Mouse (Mus musculus) limb, embryonic 13.5 days (tissue): Measurements from ENCODE around the gene Smim26. TPM values are rescaled to one million over a fixed set of nuclear protein-coding genes. Genes with fewer than 3 reads are reported as not detected.
"Not testable (repeated sequence)": the region's sequence is repeated elsewhere in the genome, so short reads cannot be mapped to it uniquely, and the experiment has no call there.

Source experiments
- ATAC-seq: fragments of 200-750 bp; cut with Nextera tagmentation; 2 replicates; pipeline ENCODE4 v1.8.0; 2017; ENCODE audit warnings: low read depth, moderate number of reproducible peaks, moderate TSS enrichment; ENCODE audit not compliant: low FRiP score
- H3K27ac ChIP-seq: fragments of 300-500 bp; sonication (generic); 2 replicates; pipeline ENCODE4 v1.5.1; 2015; ENCODE audit warnings: inconsistent platforms, mild to moderate bottlenecking, moderate library complexity
- H3K27me3 ChIP-seq: fragments of 300-500 bp; sonication (generic); 2 replicates; pipeline ENCODE4 v1.6.1; 2015; ENCODE audit warnings: mild to moderate bottlenecking, inconsistent platforms
- H3K36me3 ChIP-seq: fragments of 300-500 bp; sonication (generic); 2 replicates; pipeline ENCODE4 v1.6.1; 2015; ENCODE audit warnings: inconsistent platforms, mild to moderate bottlenecking, moderate library complexity
- H3K4me1 ChIP-seq: fragments of 300-500 bp; sonication (generic); 2 replicates; pipeline ENCODE4 v1.6.1; 2015; ENCODE audit warnings: inconsistent platforms
- H3K4me2 ChIP-seq: fragments of 300-500 bp; sonication (generic); replicated peaks from 2 replicates; pipeline ENCODE4 v1.6.1; 2015; ENCODE audit warnings: inconsistent platforms, mild to moderate bottlenecking, moderate library complexity
- H3K4me3 ChIP-seq: fragments of 300-500 bp; sonication (generic); 2 replicates; pipeline ENCODE4 v1.5.1; 2015; ENCODE audit warnings: moderate library complexity, mild to moderate bottlenecking, inconsistent platforms
- H3K9ac ChIP-seq: fragments of 300-500 bp; sonication (generic); 2 replicates; pipeline ENCODE4 v1.6.1; 2015; ENCODE audit warnings: mild to moderate bottlenecking, inconsistent platforms
- H3K9me3 ChIP-seq: fragments of 300-500 bp; sonication (generic); 2 replicates; pipeline ENCODE4 v1.6.1; 2016; ENCODE audit warnings: inconsistent platforms
- WGBS: fragments of 180-500 bp; shearing (Covaris S2); methylation state at CpG from one replicate; pipeline ENCODE4 v1.1.7; 2015; 5-methylcytosine and 5-hydroxymethylcytosine counted together
- polyA plus RNA-seq: library from polyadenylated mRNA; unstranded; fragments of >200 nt; fragmentation: Nextera tagmentation; extraction: Ambion mirVana; gene quantifications from 2 replicates; pipeline ENCODE4 v1.2.1, GENCODE M21; 2015

Smim26 gene
- 38.8 and 43.5 TPM in 2 replicates for polyA plus RNA-seq

DNA sequence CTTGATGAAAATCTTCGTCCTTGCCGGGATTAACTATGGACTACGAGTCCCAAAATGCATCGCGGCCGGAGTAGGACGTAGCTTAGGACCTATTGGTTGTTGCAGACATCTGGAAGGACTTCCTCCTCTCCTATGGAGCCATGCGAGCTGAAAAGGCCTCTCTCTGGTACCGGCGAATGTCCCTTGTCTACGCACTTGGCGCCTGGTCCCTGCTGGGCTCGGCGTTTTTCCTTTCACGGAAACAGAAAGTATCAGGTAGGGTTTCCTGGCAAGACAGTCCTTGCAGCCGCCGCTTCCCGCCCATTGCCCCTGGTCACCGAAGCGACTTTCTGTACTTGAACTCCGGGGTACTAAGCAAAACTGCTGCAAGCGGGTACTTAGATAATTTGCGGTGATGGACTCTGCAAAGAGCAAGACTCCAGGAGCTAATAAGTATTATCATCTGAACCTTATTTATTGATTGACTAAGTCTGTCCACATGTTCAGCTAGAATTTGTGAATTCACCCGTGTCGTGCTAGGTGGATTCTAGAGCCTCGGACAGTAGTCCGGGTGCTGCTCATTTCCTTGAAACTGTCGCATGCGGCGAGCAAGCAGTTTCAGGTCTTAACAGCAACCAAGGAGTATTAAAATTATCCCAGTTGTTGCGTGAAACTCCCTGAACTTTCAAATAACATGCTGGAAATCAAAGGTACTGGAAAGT lies at the start of gene Smim26:
Smim26 (plus strand) TSS at position 104 of the 701 bp plus-strand sequence.
- Histone ChIP-seq H3K4me3 (peak within 1 kb of the TSS; percentile 52), H3K27ac (no peak within 1 kb of the TSS), H3K4me1 (peaks cover 2% of the 10 kb centered on the region; the same call in 1 of the 2 replicates), H3K27me3 (no peaks in the 10 kb centered on the region), H3K9me3 (no peaks in the 10 kb centered on the region), H3K4me2 (peak within 1 kb of the TSS; percentile 76), H3K9ac (peak within 1 kb of the TSS; percentile 78), H3K36me3 (peaks cover 26% of the 10 kb centered on the region)
- 3% methylated on average over 31 of the region's 31 CpGs for WGBS
- ATAC-seq: peak; percentile 95

DNA sequence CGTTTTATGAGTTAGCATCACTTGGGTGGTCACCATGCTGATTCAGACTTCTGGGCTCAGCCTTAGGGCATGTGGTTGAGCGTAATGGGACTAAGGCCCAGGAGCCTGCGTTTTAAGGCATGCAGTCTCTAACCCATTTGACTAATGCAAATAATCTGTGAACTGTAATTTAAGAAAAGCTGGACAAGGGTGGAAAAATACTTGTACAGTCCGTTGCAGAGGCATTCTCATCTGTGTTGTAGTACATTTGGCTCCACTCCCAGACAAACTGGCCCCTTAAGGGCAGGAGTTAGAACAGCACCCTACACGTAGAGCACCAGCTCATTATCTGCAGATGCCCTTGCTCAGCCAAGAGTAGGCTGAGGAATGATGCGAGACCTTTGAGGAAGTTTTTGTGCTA lies 49.2 kb upstream of the Smim26 start:
- H3K4me2 ChIP-seq: no peak overlapping the region
- 78% methylated on average over 6 of the region's 6 CpGs for WGBS
- H3K27ac ChIP-seq: no peak overlapping the region
- H3K9me3 ChIP-seq: no peaks in the 10 kb centered on the region
- no peak for ATAC-seq
- no peak overlapping the region for H3K9ac ChIP-seq
- H3K36me3 ChIP-seq: peaks cover 67% of the 10 kb centered on the region
- no peaks in the 10 kb centered on the region for H3K27me3 ChIP-seq
- no peak overlapping the region for H3K4me3 ChIP-seq
- H3K4me1 ChIP-seq: 0 out of 2 replicates have a peak, but pooled peaks cover 3% of the 10 kb centered on the region

DNA sequence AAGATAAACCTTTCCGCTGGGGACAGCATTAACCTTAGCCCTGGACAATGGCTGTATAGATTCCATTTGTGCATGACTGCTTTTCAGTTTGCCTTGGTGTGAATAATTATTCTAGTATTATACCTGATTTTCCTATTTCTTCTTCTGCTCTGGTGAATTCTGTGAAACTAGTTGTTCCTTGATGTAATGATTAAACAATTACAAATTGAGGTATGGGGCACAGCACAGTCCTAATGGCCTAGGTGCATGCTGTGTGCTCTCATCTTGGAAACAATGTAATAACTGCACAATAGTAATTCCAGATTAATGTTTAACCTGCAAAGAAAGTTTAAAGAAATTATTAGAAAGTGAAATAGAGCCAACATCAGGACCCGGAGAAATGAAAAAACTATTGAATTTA lies 48.8 kb upstream of the Smim26 start:
- no peak overlapping the region for H3K4me2 ChIP-seq
- H3K4me3 ChIP-seq: no peak overlapping the region
- H3K27ac ChIP-seq: no peak overlapping the region
- H3K36me3 ChIP-seq: peaks cover 63% of the 10 kb centered on the region
- no peaks in the 10 kb centered on the region for H3K9me3 ChIP-seq
- no peak for ATAC-seq
- WGBS: 95% methylated on average over 2 of the region's 2 CpGs
- peaks cover 7% of the 10 kb centered on the region; the same call in 1 of the 2 replicates for H3K4me1 ChIP-seq
- H3K27me3 ChIP-seq: no peaks in the 10 kb centered on the region
- H3K9ac ChIP-seq: no peak overlapping the region

DNA sequence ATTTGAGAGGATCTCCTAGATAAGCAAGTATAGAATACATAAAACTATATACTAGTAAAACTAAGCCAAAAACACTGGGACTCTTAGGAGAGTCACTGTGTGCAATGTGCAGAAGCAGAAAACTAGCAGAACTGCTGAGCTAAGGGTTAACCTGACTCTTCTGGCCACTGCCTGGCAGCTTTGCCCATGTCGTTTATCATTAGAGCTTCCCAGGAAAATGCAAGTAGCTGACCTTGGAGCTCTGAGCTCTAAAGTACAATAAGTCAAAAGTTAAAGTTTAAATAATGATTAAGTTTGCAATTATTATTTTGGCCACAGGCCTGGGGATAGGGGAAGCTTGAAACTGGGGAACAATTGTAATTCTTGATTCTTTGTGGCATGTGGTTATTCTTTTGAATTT lies 48.4 kb upstream of the Smim26 start:
- ATAC-seq: no peak
- H3K36me3 ChIP-seq: peaks cover 58% of the 10 kb centered on the region
- WGBS: 62% methylated on average over 1 of the region's 1 CpGs

DNA sequence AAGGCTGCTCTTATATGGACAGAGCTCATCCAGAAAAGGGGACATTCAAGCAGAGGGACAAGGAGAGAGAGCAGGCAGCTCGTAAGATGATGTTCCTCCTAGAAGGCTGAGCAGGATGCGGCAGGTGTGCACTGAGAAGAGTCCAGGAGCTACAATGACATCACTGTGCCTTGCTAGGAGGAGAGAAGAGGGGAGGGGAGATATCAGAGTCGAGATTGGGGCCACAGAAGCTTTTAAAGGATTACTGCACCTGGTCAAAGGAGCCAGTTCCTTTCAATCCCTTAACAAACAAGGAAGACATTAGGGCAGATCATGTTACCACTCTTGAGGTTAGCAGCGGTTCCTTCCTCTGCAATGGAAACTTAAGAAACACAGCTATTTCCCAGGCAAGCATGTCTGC lies 46.3 kb upstream of the Smim26 start:
- Histone ChIP-seq H3K4me2 (no peak overlapping the region), H3K27ac (no peak overlapping the region), H3K4me3 (no peak overlapping the region), H3K9ac (no peak overlapping the region), H3K9me3 (no peaks in the 10 kb centered on the region), H3K4me1 (peaks cover 7% of the 10 kb centered on the region; the same call in 1 of the 2 replicates), H3K27me3 (no peaks in the 10 kb centered on the region), H3K36me3 (peaks cover 45% of the 10 kb centered on the region)
- no peak for ATAC-seq
- 73% methylated on average over 4 of the region's 4 CpGs for WGBS

More for the DNA sequence above, 48.4 kb upstream of the Smim26 start:
- Histone ChIP-seq H3K9me3 (no peaks in the 10 kb centered on the region), H3K27ac (no peak overlapping the region), H3K9ac (no peak overlapping the region), H3K4me3 (no peak overlapping the region), H3K27me3 (no peaks in the 10 kb centered on the region), H3K4me2 (no peak overlapping the region), H3K4me1 (peaks cover 7% of the 10 kb centered on the region; the same call in 1 of the 2 replicates)

DNA sequence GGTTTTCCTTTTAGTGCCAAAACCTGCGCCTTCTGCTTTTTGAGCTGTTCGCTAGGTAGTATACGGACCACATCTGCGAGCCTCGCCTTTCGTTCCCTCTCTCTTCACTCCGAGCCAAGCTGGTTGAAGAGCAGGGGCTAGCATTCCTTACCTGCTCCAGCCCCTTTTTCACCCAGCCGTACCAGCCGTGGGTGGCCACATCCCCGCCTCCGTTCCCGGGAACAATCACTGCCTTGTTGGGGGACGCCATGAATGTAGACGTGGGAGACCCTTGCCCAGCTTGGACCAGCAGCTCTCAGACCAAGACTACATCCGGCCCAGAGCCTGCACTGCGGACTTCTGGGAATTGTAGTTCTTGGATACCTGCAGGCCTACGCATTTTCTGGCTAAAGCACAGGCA lies 43.3 kb upstream of the Smim26 start, which contains the start of gene Rbbp9:
Rbbp9 (minus strand) TSS at position 341 of the 400 bp plus-strand sequence.
- no peaks in the 10 kb centered on the region for H3K27me3 ChIP-seq
- ATAC-seq: peak; percentile 96
- peaks cover 19% of the 10 kb centered on the region for H3K36me3 ChIP-seq
- H3K27ac ChIP-seq: peak within 1 kb of the TSS; percentile 89
- WGBS: under 1% methylated on average over 17 of the region's 17 CpGs
- H3K9ac ChIP-seq: peak within 1 kb of the TSS; percentile 78
- H3K9me3 ChIP-seq: no peaks in the 10 kb centered on the region
- H3K4me1 ChIP-seq: peaks cover 7% of the 10 kb centered on the region; the same call in 1 of the 2 replicates
- peak within 1 kb of the TSS; percentile 64 for H3K4me3 ChIP-seq
- H3K4me2 ChIP-seq: peak within 1 kb of the TSS; percentile 65

DNA sequence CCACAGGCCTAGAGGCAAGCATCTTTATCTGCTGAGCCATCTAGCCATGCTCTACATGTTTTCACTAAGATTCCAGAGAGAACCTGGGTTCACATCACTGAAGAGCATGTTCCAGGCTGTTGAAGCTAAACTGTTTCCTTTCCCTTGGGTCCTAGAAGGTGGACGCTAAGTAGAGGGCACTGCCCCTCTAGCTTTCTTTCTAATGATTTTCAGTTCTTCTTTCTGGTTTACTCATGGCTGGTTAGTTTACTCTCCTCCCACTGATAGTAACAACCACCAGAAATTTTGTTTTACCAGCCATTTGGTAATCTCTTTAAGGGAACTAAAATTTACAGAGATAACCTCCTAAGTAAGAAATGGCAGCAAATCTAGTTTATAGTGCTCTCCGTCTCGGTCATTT lies 39.9 kb upstream of the Smim26 start:
- H3K9ac ChIP-seq: no peak overlapping the region

DNA sequence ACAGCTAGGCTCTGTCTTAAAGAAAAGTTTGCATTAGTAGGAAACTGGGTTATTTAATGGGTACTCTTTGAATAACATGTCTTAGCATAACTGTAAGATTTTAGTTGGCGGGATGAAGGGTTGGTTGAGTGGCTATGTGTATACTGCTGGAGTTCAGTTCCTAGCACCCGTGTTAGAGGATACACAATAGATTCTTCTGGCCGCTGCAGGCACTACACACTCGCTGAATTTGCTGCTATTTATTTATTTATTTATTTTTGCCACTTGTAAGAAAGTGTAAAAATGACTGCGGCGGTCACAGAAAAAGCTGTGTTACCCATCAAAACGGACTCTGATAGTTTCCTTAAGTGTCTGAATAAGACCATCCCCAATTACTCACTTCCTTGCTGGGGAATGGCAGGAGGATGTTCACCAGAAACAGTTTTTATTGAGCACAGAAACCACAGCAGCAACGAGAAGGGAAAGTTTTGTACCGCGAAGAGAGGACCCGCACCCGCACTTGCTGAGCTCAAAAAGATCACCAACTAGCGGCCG lies 38.5 kb upstream of the Smim26 start:
- Histone ChIP-seq H3K36me3 (peaks cover 14% of the 10 kb centered on the region), H3K27ac (peak overlapping the region; percentile 96), H3K9ac (peak overlapping the region; percentile 86), H3K4me2 (peak overlapping the region; percentile 68), H3K4me1 (peaks cover 14% of the 10 kb centered on the region), H3K27me3 (no peaks in the 10 kb centered on the region), H3K9me3 (no peaks in the 10 kb centered on the region), H3K4me3 (peak overlapping the region; percentile 65)
- 3% methylated on average over 14 of the region's 14 CpGs for WGBS
- ATAC-seq: no peak

More for the DNA sequence above, 39.9 kb upstream of the Smim26 start:
- WGBS: 91% methylated on average over 3 of the region's 3 CpGs
- no peak for ATAC-seq
- Histone ChIP-seq H3K9me3 (no peaks in the 10 kb centered on the region), H3K27ac (no peak overlapping the region), H3K4me3 (no peak overlapping the region), H3K4me1 (peaks cover 21% of the 10 kb centered on the region), H3K27me3 (no peaks in the 10 kb centered on the region), H3K36me3 (no peaks in the 10 kb centered on the region), H3K4me2 (no peak overlapping the region)

DNA sequence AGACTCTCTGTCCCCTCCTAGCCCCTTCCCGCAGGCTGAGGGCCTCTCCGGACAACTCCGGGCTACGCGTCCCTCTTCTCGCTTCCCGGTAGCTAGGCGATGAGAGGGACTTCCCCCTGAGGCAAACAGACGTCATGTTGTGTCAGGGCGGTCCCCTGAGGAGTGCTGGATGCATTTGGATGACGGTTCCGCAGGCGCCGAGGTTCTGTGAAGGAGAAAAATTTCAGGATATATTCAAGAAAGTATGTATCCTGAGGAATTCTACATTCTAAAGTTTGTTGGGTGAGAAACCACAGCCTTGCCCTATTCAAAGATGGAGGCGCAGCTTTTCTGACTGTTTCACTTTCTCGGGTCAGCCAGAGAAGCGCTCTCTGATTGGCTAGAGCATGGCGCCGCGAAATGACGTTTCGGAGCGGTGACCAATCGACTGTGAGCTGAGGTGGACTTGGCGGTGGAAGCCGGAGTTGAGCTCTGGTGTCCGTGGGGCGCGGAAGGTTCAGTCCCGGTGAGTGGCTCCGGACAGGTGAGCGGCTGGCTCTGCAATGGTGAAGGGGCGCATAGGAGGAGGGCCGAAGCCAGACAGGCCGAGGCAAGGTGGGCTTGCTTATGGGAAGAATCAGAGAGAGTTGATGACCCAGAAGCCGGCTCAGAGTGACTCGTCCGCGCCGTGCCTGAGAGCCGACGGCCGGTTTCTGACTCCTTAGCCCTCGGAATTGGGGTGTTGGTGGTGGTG lies 37.9 kb upstream of the Smim26 start, which contains the start of gene Sec23b:
Sec23b (plus strand) TSS at position 410 of the 733 bp plus-strand sequence.
- H3K27ac ChIP-seq: peak within 1 kb of the TSS; percentile 96
- ATAC-seq: peak; percentile 98

DNA sequence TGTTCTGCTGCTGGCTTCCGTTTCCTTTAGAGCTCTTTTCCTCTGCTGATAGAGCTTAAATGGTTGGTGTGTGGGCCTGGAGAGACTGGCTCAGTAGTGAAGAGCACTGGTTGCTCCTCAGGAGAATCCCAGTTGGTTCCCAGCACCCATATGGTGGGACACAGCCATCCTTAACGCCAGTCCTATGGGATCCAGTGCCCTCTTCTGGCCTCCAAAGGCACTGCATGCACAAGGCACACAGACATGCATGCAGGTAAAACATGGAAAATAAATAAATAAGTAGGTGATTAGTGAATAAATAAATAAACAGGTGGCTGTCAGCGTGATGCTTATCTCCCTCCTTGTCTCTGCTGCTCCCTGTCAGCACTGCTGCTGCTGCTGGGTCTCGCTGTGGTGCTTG lies 5.1 kb upstream of the Smim26 start:
- H3K4me2 ChIP-seq: no peak overlapping the region
- no peak overlapping the region for H3K27ac ChIP-seq
- no peaks in the 10 kb centered on the region for H3K4me1 ChIP-seq
- H3K27me3 ChIP-seq: no peaks in the 10 kb centered on the region
- H3K36me3 ChIP-seq: peaks cover 66% of the 10 kb centered on the region
- no peak overlapping the region for H3K9ac ChIP-seq
- WGBS: 81% methylated on average over 4 of the region's 4 CpGs
- no peak for ATAC-seq
- no peaks in the 10 kb centered on the region; the same call in 1 of the 2 replicates for H3K9me3 ChIP-seq
- H3K4me3 ChIP-seq: no peak overlapping the region

More for the DNA sequence above, 37.9 kb upstream of the Smim26 start, which contains the start of gene Sec23b:
- peaks cover 18% of the 10 kb centered on the region for H3K36me3 ChIP-seq
- H3K9ac ChIP-seq: peak within 1 kb of the TSS; percentile 86
- H3K4me1 ChIP-seq: peaks cover 14% of the 10 kb centered on the region
- no peaks in the 10 kb centered on the region for H3K9me3 ChIP-seq
- H3K4me2 ChIP-seq: peak within 1 kb of the TSS; percentile 73
- peak within 1 kb of the TSS; percentile 65 for H3K4me3 ChIP-seq
- under 1% methylated on average over 44 of the region's 44 CpGs for WGBS
- H3K27me3 ChIP-seq: no peaks in the 10 kb centered on the region

DNA sequence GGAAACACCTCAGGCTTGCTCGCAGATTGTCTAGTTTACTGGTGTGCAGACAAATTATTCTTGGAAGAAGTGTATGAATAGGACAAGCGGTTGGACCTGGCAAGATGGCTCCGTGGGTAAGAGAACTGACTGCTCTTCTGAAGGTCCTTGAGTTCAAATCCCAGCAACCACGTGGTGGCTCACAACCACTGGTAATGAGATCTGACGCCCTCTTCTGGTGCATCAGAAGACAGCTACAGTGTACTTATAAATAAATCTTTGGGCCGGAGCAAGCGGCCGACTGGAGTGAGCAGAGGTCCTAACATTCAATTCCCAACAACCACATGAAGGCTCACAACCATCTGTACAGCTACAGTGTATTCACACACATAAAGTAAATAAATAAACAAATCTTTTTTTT lies 818 bp upstream of the Smim26 start:
- H3K9me3 ChIP-seq, H3K4me2 ChIP-seq, H3K27ac ChIP-seq, H3K4me1 ChIP-seq, H3K9ac ChIP-seq, H3K27me3 ChIP-seq, H3K4me3 ChIP-seq, ATAC-seq: not testable (repeated sequence)
- 67% methylated on average over 8 of the region's 8 CpGs for WGBS
- H3K36me3 ChIP-seq: peaks cover 36% of the 10 kb centered on the region

DNA sequence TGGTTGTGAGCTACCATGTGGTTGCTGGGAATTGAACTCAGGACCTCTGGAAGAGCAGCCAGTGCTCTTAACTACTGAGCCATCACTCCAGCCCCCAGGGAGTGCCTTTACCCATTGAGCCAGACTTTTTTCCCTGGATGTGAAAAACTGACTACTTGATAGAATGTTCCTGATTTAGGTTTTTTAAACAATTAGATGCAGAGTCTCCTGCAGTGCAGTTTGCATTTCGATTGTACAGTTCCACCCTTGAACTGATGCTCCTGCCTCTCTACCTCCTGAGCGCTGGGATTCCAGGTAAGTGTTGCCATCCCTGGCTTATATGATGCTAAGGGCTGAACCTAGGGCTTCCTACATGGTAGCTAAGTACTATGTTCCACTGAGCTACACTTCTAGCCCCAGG lies 4.2 kb downstream of the Smim26 start:
- H3K27ac ChIP-seq: no peak overlapping the region
- H3K4me2 ChIP-seq: no peak overlapping the region
- no peaks in the 10 kb centered on the region for H3K27me3 ChIP-seq
- H3K4me1 ChIP-seq: peaks cover 6% of the 10 kb centered on the region
- ATAC-seq: no peak
- H3K9ac ChIP-seq: no peak overlapping the region
- no peak overlapping the region for H3K4me3 ChIP-seq
- no peaks in the 10 kb centered on the region for H3K9me3 ChIP-seq
- peaks cover 11% of the 10 kb centered on the region for H3K36me3 ChIP-seq
- WGBS: 75% methylated on average over 2 of the region's 2 CpGs
